Mouse (Mus musculus): ENCODE measurements around the gene Gkap1.

- no peak for TF ChIP-seq CTCF (IDR thresholded peaks at IDR 0.05; ENCODE audit: low read depth)
- no peak for TF ChIP-seq EP300 (IDR thresholded peaks at IDR 0.05; ENCODE audit: low read depth)
Observed at GRCm38 (mm10) chr13:58273411-58274258, 1.9 kb downstream of the Gkap1 start.
